Mouse (Mus musculus) gastrocnemius, postnatal 4 days (tissue): ENCODE measurements around the gene Cdipt. TPM values are rescaled to one million over a fixed set of nuclear protein-coding genes. Genes with fewer than 3 reads are reported as not detected.

Experiments used
- DNase-seq, 2 experiments: peaks; one replicate each; pipeline ENCODE4 v3.0.0; 2021 to 2022; ENCODE audit warnings: low spot score in 2 of 2, mixed read lengths in 2 of 2
- total RNA-seq, 2 experiments: library from RNA; stranded (reverse); gene quantifications; 2 replicates each; pipeline ENCODE4 v1.2.3; 2021

Gene Cdipt
- total RNA-seq, 2 experiments from 2014 or later: 43.1 to 48.0 TPM

DNA sequence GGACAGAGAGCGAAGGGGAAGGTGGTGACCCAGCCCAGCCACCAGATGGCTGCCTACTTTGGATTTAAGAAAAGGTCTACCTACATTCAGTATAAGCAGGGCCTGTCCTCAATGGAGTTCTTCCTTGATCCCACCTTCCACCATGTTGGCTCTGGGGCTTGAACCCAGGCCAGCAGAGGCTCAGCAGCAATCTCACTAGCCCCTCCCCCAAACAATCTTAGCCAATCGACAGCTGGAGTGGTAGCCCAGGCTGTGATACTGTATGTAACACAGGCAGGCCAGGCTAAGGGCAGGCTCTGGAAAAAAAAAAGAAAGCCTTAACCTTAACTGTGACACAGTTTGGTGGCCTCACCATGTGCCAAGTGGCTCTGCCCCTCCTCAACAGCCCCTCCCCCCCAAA, 36.0 kb downstream of the Cdipt start:
- DNase-seq: no peak

DNA sequence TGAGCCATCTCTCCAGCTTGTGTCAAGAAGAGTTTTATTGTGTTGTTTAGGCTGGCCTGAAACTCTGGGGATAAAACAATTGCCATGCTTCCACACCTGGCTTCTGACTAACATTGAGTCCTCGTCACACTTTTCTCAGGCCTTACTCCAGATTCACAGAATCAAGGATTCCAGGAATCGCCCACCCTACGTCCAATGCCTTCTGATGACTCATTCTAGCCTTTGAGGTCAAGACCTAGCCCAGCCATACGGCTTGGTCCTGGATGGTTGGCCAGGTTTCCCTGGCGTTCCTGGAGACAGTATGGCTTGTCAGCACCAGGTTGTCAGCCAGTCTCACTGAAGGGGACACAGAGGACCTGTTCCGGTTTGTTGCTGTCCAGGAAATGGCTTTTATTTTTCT, 36.7 kb downstream of the Cdipt start:
- DNase-seq: no peak

DNA sequence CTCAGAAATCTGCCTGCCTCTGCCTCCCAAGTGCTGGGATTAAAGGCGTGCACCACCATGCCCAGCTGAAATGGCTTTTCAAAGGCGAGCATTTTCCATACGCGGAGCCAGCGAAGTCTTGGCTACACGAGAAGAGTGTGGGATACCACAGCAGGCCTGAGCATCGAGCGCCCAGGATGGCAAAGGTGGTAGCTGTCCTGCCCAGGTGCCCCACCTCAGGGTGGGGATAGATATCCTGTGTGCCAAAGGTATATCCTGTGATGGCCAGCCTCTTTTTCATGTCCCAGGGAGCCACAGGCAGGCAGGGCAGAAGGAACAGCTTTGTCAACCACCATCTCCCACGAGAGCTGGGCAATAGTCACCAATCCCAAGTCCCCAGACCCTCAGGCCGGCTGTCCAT, 37.1 kb downstream of the Cdipt start:
- DNase-seq: no peak

- DNase-seq: no peak
These were observed 37.7 kb downstream of the Cdipt start for GRCm38 (mm10) chr7:127013385-127013784.

DNA sequence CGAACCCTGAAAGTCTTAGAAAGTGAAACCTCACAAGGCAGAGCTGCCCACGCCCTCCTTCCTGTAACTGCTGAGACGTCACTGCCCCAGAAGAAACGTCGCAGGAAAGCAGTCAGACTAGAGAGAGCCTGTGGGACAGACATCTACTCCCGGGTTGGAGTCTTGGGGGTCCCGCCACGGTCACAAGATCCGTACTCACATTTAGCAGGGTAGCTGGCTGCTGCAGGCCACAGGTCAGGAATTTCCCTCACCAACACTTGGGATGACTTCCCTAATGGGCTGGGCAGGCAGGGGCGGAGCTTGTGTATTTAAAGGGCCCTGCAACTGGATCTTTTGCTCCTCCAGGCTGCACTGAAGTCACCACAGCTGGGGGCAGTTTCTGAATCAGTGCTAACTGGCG, 38.6 kb downstream of the Cdipt start, which contains the start of gene Mvp:
Mvp (minus strand) TSS at position 302 of the 400 bp plus-strand sequence.
- peak in 1 of 2 experiments; percentile 54 for DNase-seq

DNA sequence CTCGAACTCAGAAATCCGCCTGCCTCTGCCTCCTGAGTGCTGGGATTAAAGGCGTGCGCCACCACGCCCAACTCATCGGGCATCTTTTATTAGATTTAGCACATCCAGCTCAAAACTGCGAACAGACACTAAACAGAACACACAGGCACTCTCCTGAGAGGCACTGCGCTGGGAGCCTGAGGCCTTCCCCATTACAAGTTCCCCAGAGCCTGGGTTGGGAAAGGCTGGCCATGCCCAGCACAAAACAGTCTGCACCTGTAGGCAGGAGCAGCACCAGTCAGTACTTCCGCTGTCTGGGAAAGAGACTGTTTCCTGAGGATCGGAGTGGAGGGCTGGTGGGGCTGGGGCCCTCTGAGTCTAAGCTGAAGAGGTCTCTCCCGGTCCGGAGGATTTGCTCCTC, 39.3 kb downstream of the Cdipt start:
- DNase-seq: no peak

DNA sequence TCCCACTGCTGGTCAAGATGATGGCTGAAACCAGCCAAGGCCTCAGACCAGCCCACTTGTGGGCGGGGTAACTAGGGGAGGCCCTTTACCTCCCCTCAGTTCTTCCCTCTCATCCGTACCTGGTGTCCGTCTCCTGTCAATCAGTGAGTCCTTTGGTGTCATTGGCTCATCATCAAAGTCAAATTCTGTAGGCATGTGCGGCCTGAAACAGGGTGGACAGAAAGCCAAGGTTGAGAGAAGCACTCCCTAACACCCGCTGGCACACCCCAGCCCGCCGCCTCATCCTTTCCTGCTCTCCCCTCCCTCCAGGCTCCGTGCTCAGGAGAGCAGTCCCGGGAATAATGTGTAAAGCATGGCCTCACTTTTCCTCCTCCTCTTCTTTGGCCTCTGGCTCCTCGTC, 40.4 kb downstream of the Cdipt start:
- peak in 1 of 2 experiments; percentile 14 for DNase-seq

- DNase-seq: no peak
These were observed 40.6 kb downstream of the Cdipt start, which contains the start of gene Pagr1b for GRCm38 (mm10) chr7:127016481-127016485. Gene Pagr1b, minus strand, starts transcription at chr7:127016484.

DNA sequence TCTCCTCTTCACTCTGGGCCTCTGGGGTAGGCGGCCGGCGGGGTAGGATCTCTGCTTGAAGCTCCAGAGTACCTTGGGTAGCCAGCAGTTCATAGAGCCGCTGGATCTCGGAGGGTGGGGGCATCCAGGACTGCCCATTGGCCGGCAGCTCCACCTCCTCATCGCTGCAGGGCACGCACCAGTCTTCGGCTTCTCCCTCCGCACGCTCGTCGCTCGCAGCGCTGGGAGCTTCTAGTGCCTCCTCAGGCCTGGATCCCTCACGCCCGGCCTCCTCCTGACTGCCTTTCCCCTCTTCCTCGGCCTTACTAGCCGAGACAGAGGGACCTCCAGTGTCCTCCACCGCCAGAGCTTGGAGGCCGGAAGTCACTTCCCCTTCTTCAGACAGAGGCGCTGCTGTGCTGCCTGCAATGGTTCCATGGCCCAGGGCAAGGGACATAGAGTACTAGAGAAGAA, 40.8 kb downstream of the Cdipt start:
- DNase-seq: peak; percentile 25 to 65

- peak; percentile 90 to 97 for DNase-seq
These were observed 41.5 kb downstream of the Cdipt start, which contains the start of gene Pagr1a for GRCm38 (mm10) chr7:127016971-127017949. Gene Pagr1a, minus strand, starts transcription at chr7:127017352.

- DNase-seq: no peak
These were observed 42.2 kb downstream of the Cdipt start for GRCm38 (mm10) chr7:127017950-127018345.

DNA sequence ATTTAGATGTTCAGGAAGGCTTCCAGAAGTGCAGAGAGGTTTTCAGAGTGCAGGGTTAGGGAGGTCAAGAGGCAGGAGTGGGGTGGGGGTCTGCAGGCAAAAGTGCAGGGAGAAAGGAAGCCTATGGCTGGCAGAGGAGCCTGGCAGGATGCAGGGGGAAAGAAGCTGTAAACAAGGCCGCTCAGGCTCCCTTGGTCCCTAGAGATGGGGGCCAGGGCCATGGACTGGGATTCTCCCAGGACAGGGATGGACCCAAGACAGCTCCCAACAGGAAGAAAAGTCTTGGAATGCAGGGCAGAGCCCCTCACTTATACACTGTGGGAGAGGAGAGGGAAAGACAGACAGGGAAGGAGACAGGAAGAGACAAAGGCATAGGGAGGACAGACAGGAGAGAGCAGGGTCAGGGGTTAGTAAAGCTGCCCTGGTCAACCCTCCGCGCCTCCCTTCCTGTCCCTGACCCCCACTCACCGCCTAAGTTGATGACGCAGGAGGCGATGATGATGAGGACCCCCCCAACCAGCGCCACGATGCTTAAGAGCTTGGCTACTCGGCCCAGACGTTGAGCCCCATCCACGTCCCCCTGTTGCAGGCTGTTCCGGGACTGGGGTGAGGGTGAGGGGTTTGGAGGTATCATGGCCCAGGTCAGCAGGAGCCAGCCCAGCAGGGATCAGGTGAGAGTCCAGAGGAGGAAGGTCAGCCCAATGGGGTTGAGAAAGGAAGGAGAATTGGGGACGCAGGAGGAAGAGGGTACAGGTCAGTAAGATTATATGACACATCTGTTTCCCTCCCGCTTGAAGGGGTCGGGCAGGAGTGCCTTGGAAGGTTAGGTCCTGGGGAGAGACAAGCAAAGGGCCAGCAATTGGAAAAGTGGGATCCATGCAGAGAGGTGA, 42.9 kb downstream of the Cdipt start:
- DNase-seq: peak in 1 of 2 experiments; percentile 14

DNA sequence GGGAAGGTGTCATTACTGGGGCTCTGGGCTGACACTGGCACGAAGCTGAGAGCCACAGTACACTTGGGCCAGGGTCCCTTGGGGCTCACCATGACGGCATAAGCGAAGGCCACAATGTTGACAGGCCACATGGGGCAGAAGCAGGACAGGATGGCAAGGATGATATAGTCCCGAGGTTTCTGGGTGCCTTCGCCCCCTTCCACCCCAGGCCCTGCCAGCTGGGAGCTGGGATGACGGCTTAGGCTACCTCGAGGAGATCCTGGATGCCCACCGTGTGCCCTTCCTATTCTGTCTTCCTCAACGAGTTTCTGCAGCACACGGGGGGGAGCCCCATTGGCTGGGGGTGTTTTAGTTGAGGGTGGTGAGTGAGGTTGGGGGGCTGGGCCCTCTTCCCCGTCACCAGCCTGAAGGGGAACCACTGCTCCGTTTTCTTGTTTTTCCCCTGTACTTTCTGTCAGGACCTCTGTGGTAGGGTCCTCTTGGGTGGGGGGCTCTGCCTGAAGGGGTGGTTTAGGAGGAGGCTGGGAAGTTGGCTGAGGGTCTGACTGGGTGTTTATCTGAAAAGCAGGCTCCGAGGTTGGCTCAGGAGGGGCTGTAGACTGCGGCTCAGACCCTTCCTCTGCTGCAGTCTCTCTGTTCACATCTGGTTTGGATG, 43.7 kb downstream of the Cdipt start:
- DNase-seq: no peak

- DNase-seq: no peak
These were observed 44.3 kb downstream of the Cdipt start for GRCm38 (mm10) chr7:127020031-127020430.

DNA sequence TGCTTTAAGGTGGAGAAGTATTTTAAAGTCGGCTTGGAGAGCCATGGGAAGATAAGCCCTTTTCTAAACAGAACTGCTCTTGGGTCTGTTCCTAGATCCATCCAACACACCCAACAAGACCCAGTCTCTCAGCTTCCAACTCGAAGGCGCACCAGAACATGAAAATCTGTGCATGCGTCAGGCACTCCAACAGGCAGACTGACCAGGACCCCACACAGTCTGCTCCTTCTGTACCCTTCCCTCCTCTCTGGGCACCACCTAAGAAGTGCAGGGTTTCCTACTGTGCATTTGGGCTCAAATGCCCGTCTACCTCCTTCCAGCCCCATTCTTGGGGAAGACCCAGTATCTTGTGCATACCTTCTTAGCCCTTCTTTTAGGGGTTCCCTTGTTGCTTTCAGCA, 44.8 kb downstream of the Cdipt start:
- DNase-seq: no peak

- peak; percentile 46 to 63 for DNase-seq
These were observed 45.3 kb downstream of the Cdipt start, which contains the start of the genes Gm42742 and Prrt2 for GRCm38 (mm10) chr7:127020901-127021562. Gene Gm42742, minus strand, starts transcription at chr7:127021097. Gene Prrt2, minus strand, starts transcription at chr7:127021211.

- DNase-seq: no peak
These were observed 46.1 kb downstream of the Cdipt start for GRCm38 (mm10) chr7:127021563-127022527.

DNA sequence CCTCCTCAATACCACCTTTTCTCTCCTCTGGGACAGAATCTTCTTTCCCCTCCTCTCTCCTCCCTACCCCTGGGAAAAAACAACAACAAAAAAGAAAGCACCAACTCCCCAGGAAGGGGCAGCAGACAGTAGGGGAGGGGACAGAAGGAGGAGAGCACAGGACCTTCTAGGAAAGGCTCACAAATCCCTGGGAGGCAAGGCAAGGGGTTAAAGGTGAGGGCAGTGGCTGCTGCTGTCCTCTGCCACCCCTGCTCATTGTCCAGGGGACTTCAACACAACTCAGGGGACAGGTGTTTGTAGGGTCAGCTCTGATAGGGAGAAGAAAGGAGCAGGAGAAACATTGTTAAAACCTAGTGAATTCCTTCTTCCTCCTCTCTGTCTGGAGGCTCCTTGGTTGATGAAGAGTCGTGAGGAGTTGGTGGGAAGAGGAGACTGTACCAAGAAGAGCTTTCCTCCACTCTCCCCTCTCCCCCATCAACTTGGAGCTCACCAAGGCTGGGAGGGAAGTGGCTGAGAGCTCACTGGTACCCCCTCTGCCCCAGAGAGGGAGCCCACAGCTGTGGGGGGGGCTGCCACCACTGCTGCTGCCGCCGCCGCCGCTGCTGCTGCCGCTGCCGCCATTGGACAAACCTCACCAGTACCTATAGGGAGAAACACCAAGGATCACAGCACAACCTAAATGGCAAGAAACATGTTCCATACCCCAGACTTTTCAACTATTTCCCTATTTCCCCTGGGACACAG, 47.0 kb downstream of the Cdipt start:
- DNase-seq: no peak

GRCm38 (mm10) chr7:127023272-127023691, 47.6 kb downstream of the Cdipt start:
- no peak for DNase-seq
